Mouse (Mus musculus) stomach, embryonic 16.5 days (tissue): ENCODE measurements around the gene Gm43951. TPM values are rescaled to one million over a fixed set of nuclear protein-coding genes. Genes with fewer than 3 reads are reported as not detected.

Experiments
- ATAC-seq: fragments of 200-750 bp; cut with Nextera tagmentation; 2 replicates; pipeline ENCODE4 v1.8.0; 2017; ENCODE audit warnings: moderate number of reproducible peaks, moderate TSS enrichment; ENCODE audit not compliant: insufficient read depth, low FRiP score
- H3K27ac ChIP-seq: fragments of 300-500 bp; sonication (generic); 2 replicates; pipeline ENCODE4 v1.5.1; 2014; ENCODE audit warnings: low read length
- H3K27me3 ChIP-seq: fragments of 300-500 bp; sonication (generic); 2 replicates; pipeline ENCODE4 v1.6.1; 2014; ENCODE audit warnings: low read length, control low read depth, mixed read lengths; ENCODE audit not compliant: control insufficient read depth, insufficient read depth
- H3K36me3 ChIP-seq: fragments of 300-500 bp; sonication (generic); 2 replicates; pipeline ENCODE4 v1.6.1; 2014; ENCODE audit warnings: low read length; ENCODE audit not compliant: control insufficient read depth, insufficient read depth
- H3K4me1 ChIP-seq: fragments of 300-500 bp; sonication (generic); 2 replicates; pipeline ENCODE4 v1.6.1; 2014; ENCODE audit warnings: low read length, control low read depth, mixed read lengths; ENCODE audit not compliant: control insufficient read depth, insufficient read depth
- H3K4me2 ChIP-seq: fragments of 300-500 bp; sonication (generic); 2 replicates; pipeline ENCODE4 v1.6.1; 2014; ENCODE audit warnings: low read depth, low read length, mixed read lengths
- H3K4me3 ChIP-seq: fragments of 300-500 bp; sonication (generic); replicated peaks from 2 replicates; pipeline ENCODE4 v1.5.1; 2014; ENCODE audit warnings: mild to moderate bottlenecking, low read length
- H3K9ac ChIP-seq: fragments of 300-500 bp; sonication (generic); 2 replicates; pipeline ENCODE4 v1.6.1; 2014; ENCODE audit warnings: low read length
- H3K9me3 ChIP-seq: fragments of 300-500 bp; sonication (generic); replicated peaks from 2 replicates; pipeline ENCODE4 v1.6.1; 2016; ENCODE audit warnings: low read length, control low read depth; ENCODE audit not compliant: control insufficient read depth
- WGBS: fragments of 180-500 bp; shearing (Covaris S2); extraction: QIAGEN DNeasy Blood & Tissue Kit; methylation state at CpG from one replicate; pipeline ENCODE4 v1.1.7; 2014; 5-methylcytosine and 5-hydroxymethylcytosine counted together
- polyA plus RNA-seq: library from polyadenylated mRNA; unstranded; fragments of >200 nt; fragmentation: Nextera tagmentation; extraction: Ambion mirVana; gene quantifications from 2 replicates; pipeline ENCODE4 v1.2.1, GENCODE M21; 2015

Gm43951 gene
- polyA plus RNA-seq, 1 experiment from 2014 or later: 0.23 TPM

- H3K27me3 ChIP-seq: no peaks in the 10 kb centered on the region
- H3K36me3 ChIP-seq: no peaks in the 10 kb centered on the region
- H3K9ac ChIP-seq: no peak overlapping the region
- no peak overlapping the region for H3K4me3 ChIP-seq
- 65% methylated on average over 6 of the region's 6 CpGs for WGBS
- H3K9me3 ChIP-seq: no peaks in the 10 kb centered on the region
- ATAC-seq: no peak
- no peak overlapping the region for H3K27ac ChIP-seq
- no peaks in the 10 kb centered on the region for H3K4me1 ChIP-seq
- no peak overlapping the region for H3K4me2 ChIP-seq
Observed at GRCm38 (mm10) chr11:72226901-72227300, 20.3 kb upstream of the Gm43951 start.

- ATAC-seq: peak; percentile 29; the same call in 1 of the 2 replicates
- Histone ChIP-seq H3K27ac (no peak overlapping the region), H3K9ac (no peak overlapping the region), H3K36me3 (no peaks in the 10 kb centered on the region), H3K9me3 (no peaks in the 10 kb centered on the region), H3K4me3 (no peak overlapping the region), H3K4me2 (no peak overlapping the region), H3K4me1 (no peaks in the 10 kb centered on the region), H3K27me3 (no peaks in the 10 kb centered on the region)
- WGBS: 68% methylated on average over 10 of the region's 10 CpGs
Observed at GRCm38 (mm10) chr11:72226020-72226791, 19.6 kb upstream of the Gm43951 start.

DNA sequence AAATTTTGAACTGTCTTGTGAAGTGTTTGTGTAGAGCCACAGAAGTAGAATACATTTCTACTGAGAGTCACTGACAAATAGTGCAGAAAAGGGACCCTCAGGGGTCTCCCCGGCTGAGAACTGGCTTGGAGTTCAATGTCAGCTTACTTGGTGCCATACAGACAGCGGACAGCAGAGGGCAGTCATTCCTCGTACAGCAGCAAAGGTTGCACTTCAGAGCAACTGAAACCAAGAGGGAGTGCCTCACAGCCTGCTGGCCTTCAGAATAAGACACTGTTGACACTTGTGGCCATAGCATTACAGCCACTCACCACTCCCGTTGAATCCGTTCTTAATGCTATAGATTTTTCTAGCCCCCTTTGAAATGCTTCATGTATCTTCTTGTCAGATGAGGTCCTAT is 18.2 kb upstream of the Gm43951 start:
- no peak overlapping the region for H3K9ac ChIP-seq
- no peaks in the 10 kb centered on the region for H3K9me3 ChIP-seq
- ATAC-seq: no peak
- H3K36me3 ChIP-seq: no peaks in the 10 kb centered on the region
- no peaks in the 10 kb centered on the region for H3K27me3 ChIP-seq
- H3K27ac ChIP-seq: no peak overlapping the region
- H3K4me2 ChIP-seq: no peak overlapping the region
- WGBS: 12% methylated on average over 5 of the region's 5 CpGs
- no peaks in the 10 kb centered on the region for H3K4me1 ChIP-seq
- H3K4me3 ChIP-seq: no peak overlapping the region

- Histone ChIP-seq H3K9me3 (no peaks in the 10 kb centered on the region), H3K9ac (no peak overlapping the region), H3K4me3 (no peak overlapping the region), H3K36me3 (no peaks in the 10 kb centered on the region), H3K27ac (no peak overlapping the region), H3K4me1 (no peaks in the 10 kb centered on the region), H3K4me2 (no peak overlapping the region), H3K27me3 (no peaks in the 10 kb centered on the region)
- WGBS: 75% methylated on average over 4 of the region's 4 CpGs
- ATAC-seq: no peak
Observed at GRCm38 (mm10) chr11:72223414-72223813, 16.8 kb upstream of the Gm43951 start.

GRCm38 (mm10) chr11:72221278-72221677 is 14.6 kb upstream of the Gm43951 start:
- no peak for ATAC-seq
- H3K36me3 ChIP-seq: no peaks in the 10 kb centered on the region
- H3K9ac ChIP-seq: no peak overlapping the region
- WGBS: 15% methylated on average over 6 of the region's 6 CpGs
- no peak overlapping the region for H3K4me2 ChIP-seq
- no peaks in the 10 kb centered on the region for H3K27me3 ChIP-seq
- no peaks in the 10 kb centered on the region for H3K9me3 ChIP-seq
- peaks cover under 1% of the 10 kb centered on the region; the same call in 1 of the 2 replicates for H3K4me1 ChIP-seq
- no peak overlapping the region for H3K27ac ChIP-seq
- no peak overlapping the region for H3K4me3 ChIP-seq

GRCm38 (mm10) chr11:72217116-72217515 is 10.5 kb upstream of the Gm43951 start:
- Histone ChIP-seq H3K27ac (no peak overlapping the region), H3K36me3 (no peaks in the 10 kb centered on the region), H3K9me3 (no peaks in the 10 kb centered on the region), H3K9ac (no peak overlapping the region), H3K4me3 (no peak overlapping the region), H3K4me2 (no peak overlapping the region), H3K4me1 (peaks cover 6% of the 10 kb centered on the region; the same call in 1 of the 2 replicates), H3K27me3 (no peaks in the 10 kb centered on the region)
- WGBS: 81% methylated on average over 5 of the region's 5 CpGs
- ATAC-seq: no peak

DNA sequence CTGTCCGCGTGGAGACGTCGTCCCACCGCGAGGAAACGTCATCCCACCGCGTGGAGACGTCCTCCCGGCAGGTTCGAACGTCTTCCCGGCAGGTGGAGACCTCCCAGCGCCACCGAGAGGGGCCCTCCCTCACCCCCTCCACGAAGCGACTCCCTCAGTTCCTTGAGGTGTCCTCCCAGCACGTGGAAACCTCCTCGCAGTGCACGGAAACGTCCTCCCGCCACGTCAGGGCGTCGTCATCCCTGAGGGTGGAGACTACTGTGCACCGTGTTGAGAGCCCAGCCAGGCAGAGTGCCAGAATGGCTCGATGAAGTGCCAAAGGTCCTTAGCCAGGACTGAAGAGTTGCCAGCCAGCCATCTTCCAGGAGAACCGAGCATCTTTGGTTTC is 8.8 kb upstream of the Gm43951 start, which contains the start of gene Med31:
Med31 (minus strand) TSS at position 183 of the 388 bp plus-strand sequence.
- Histone ChIP-seq H3K27ac (peak within 1 kb of the TSS; percentile 73), H3K9ac (peak within 1 kb of the TSS; percentile 87), H3K4me2 (peak within 1 kb of the TSS; percentile 100), H3K9me3 (no peaks in the 10 kb centered on the region), H3K36me3 (peaks cover 10% of the 10 kb centered on the region; the same call in 1 of the 2 replicates), H3K4me3 (peak within 1 kb of the TSS; percentile 94), H3K27me3 (no peaks in the 10 kb centered on the region), H3K4me1 (peaks cover 6% of the 10 kb centered on the region; the same call in 1 of the 2 replicates)
- under 1% methylated on average over 29 of the region's 29 CpGs for WGBS
- ATAC-seq: peak; percentile 64

GRCm38 (mm10) chr11:72214591-72215409 is 8.2 kb upstream of the Gm43951 start:
- peak; percentile 96 for ATAC-seq
- Histone ChIP-seq H3K27me3 (no peaks in the 10 kb centered on the region), H3K4me2 (peak overlapping the region; percentile 100), H3K36me3 (peaks cover 10% of the 10 kb centered on the region; the same call in 1 of the 2 replicates), H3K9ac (peak overlapping the region; percentile 87), H3K27ac (peak overlapping the region; percentile 73), H3K4me1 (peaks cover 6% of the 10 kb centered on the region; the same call in 1 of the 2 replicates), H3K9me3 (no peaks in the 10 kb centered on the region), H3K4me3 (peak overlapping the region; percentile 94)
- under 1% methylated on average over 51 of the region's 51 CpGs for WGBS
